Mouse (Mus musculus) small intestine, adult 2 months (tissue): ENCODE measurements around the gene Trim6.

Experiments
- CTCF ChIP-seq: fragments of 200-500 bp; IDR thresholded peaks from 2 replicates; pipeline ENCODE4 v1.5.1; 2012; ENCODE audit warnings: low read depth, mild to moderate bottlenecking, control low read depth, inconsistent platforms, low read length, moderate library complexity, mixed read lengths; ENCODE audit not compliant: insufficient replicate concordance, insufficient read length; ENCODE audit errors: extremely low read depth
- POLR2A ChIP-seq: fragments of 200-500 bp; IDR thresholded peaks from 2 replicates; pipeline ENCODE4 v1.6.1; 2012; ENCODE audit warnings: low read depth, mild to moderate bottlenecking, control low read depth, inconsistent platforms, low read length, moderate library complexity

- TF ChIP-seq POLR2A, result no peak
- peak; percentile 84; the same call in 1 of the 2 replicates for TF ChIP-seq CTCF
These were observed 12.6 kb downstream of the Trim6 start for GRCm38 (mm10) chr7:104231203-104231602.
